Mouse (Mus musculus) midbrain, embryonic 12.5 days (tissue): ENCODE data around the gene Hipk2. TPM values are rescaled to one million over a fixed set of nuclear protein-coding genes. Genes with fewer than 3 reads are reported as not detected.

Source experiments
- ATAC-seq: fragments of 200-750 bp; cut with Nextera tagmentation; 2 replicates; pipeline ENCODE4 v1.8.0; 2017; ENCODE audit warnings: low read depth, moderate TSS enrichment, moderate library complexity; ENCODE audit not compliant: low FRiP score
- H3K27ac ChIP-seq: fragments of 300-500 bp; sonication (generic); replicated peaks from 2 replicates; pipeline ENCODE4 v1.5.1; 2016; ENCODE audit warnings: mild to moderate bottlenecking
- H3K27me3 ChIP-seq: fragments of 300-500 bp; sonication (generic); 2 replicates; pipeline ENCODE4 v1.6.1; 2016; ENCODE audit warnings: mild to moderate bottlenecking
- H3K36me3 ChIP-seq: fragments of 300-500 bp; sonication (generic); 2 replicates; pipeline ENCODE4 v1.6.1; 2016
- H3K4me1 ChIP-seq: fragments of 300-500 bp; sonication (generic); 2 replicates; pipeline ENCODE4 v1.6.1; 2016
- H3K4me2 ChIP-seq: fragments of 300-500 bp; sonication (generic); replicated peaks from 2 replicates; pipeline ENCODE4 v1.6.1; 2016; ENCODE audit warnings: mild to moderate bottlenecking, moderate library complexity
- H3K4me3 ChIP-seq: fragments of 300-500 bp; sonication (generic); 2 replicates; pipeline ENCODE4 v1.5.1; 2016; ENCODE audit warnings: mild to moderate bottlenecking
- H3K9ac ChIP-seq: fragments of 300-500 bp; sonication (generic); replicated peaks from 2 replicates; pipeline ENCODE4 v1.6.1; 2016; ENCODE audit warnings: mild to moderate bottlenecking, moderate library complexity
- H3K9me3 ChIP-seq: fragments of 300-500 bp; sonication (generic); 2 replicates; pipeline ENCODE4 v1.6.1; 2016; ENCODE audit warnings: mild to moderate bottlenecking
- WGBS: fragments of 180-500 bp; shearing (Covaris S2); methylation state at CpG from one replicate; pipeline ENCODE4 v1.1.7; 2016; 5-methylcytosine and 5-hydroxymethylcytosine counted together
- polyA plus RNA-seq: library from polyadenylated mRNA; unstranded; fragments of >200 nt; fragmentation: Nextera tagmentation; extraction: Ambion mirVana; gene quantifications from 2 replicates; pipeline ENCODE4 v1.2.1, GENCODE M21; 2016

Hipk2 gene
- polyA plus RNA-seq, 1 experiment from 2014 or later, result 36.7 TPM

DNA sequence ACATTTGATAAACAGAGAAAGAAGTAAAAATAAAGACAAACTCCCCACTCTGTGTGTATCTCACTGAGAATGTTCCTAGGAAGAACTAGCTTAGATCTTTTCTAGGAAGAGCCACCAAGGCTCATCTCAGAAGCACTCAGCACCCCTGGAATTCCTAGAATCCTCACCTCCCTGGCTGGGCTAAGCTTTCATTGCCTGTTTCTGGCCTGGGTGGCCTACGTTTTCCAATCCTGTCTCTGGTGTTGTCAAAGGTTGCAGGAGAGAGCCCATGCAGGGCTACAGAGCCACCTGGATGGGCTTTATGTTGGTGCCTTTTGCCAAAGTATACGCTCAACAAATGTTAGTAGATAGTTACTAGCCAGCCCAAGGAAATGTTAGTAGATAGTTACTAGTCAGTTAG, 120.0 kb downstream of the Hipk2 start:
- H3K27ac ChIP-seq, result no peak overlapping the region
- H3K9ac ChIP-seq, result no peak overlapping the region
- H3K4me1 ChIP-seq, result peaks cover 21% of the 10 kb centered on the region
- no peaks in the 10 kb centered on the region for H3K27me3 ChIP-seq
- ATAC-seq, result no peak
- 67% methylated on average over 2 of the region's 2 CpGs for WGBS
- no peak overlapping the region for H3K4me2 ChIP-seq
- 0 out of 2 replicates have a peak, but pooled peaks cover 5% of the 10 kb centered on the region for H3K36me3 ChIP-seq
- H3K4me3 ChIP-seq, result no peak overlapping the region
- H3K9me3 ChIP-seq, result no peaks in the 10 kb centered on the region

- WGBS, result 88% methylated on average over 2 of the region's 2 CpGs
- peaks cover 13% of the 10 kb centered on the region for H3K4me1 ChIP-seq
- H3K27ac ChIP-seq, result no peak overlapping the region
- no peak overlapping the region for H3K4me2 ChIP-seq
- no peak overlapping the region for H3K4me3 ChIP-seq
- no peak overlapping the region for H3K9ac ChIP-seq
- 0 out of 2 replicates have a peak, but pooled peaks cover 5% of the 10 kb centered on the region for H3K36me3 ChIP-seq
- no peaks in the 10 kb centered on the region for H3K27me3 ChIP-seq
- no peaks in the 10 kb centered on the region for H3K9me3 ChIP-seq
- no peak for ATAC-seq
These were observed 120.8 kb downstream of the Hipk2 start for GRCm38 (mm10) chr6:38755188-38755587.

DNA sequence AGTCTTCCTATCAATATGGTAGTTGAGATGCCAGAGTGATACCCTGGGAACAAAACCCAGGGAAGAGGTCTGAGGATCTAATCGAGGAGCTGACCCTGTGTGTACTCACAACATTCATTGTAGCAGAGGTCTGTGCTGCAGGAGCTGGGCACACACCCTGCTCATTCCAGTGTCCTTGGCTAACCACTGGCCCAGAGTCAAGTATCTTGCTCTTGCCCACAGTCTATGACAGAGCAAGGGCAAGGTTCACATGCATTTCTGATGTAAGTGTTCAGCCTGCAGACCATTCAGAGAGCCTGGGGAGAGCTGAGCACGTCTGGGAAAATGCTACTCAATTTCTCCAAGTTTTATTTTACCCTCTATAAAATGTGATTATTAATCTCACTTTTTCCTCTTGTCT, 122.2 kb downstream of the Hipk2 start:
- H3K4me1 ChIP-seq, result peaks cover 3% of the 10 kb centered on the region; the same call in 1 of the 2 replicates
- no peaks in the 10 kb centered on the region for H3K9me3 ChIP-seq
- 88% methylated on average over 2 of the region's 2 CpGs for WGBS
- no peaks in the 10 kb centered on the region for H3K27me3 ChIP-seq
- H3K9ac ChIP-seq, result no peak overlapping the region
- ATAC-seq, result no peak
- no peak overlapping the region for H3K4me3 ChIP-seq
- no peak overlapping the region for H3K4me2 ChIP-seq
- H3K36me3 ChIP-seq, result 0 out of 2 replicates have a peak, but pooled peaks cover 5% of the 10 kb centered on the region
- H3K27ac ChIP-seq, result no peak overlapping the region

DNA sequence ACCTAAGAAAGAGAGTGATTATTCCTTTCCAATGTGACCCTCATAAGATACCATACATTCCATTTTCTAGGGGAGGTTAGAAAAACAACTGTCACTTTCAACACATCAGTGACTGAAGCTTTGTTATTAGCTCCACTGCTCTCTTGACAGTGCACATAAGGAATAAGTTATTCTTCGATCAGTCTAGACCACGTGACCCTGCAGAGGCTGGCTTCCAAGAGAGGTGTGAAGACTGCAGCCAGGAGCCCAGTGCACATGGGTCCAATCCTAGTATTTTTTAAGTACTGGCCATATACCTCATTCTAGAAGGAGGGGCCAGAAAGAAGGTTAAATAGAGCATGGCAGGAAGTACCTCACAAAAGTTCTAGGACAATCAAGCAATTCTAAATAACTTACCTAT, 122.9 kb downstream of the Hipk2 start:
- 84% methylated on average over 2 of the region's 2 CpGs for WGBS
- Histone ChIP-seq H3K27me3 (no peaks in the 10 kb centered on the region), H3K9me3 (no peaks in the 10 kb centered on the region), H3K36me3 (0 out of 2 replicates have a peak, but pooled peaks cover 5% of the 10 kb centered on the region), H3K4me1 (peaks cover 3% of the 10 kb centered on the region; the same call in 1 of the 2 replicates), H3K27ac (no peak overlapping the region), H3K4me3 (no peak overlapping the region), H3K4me2 (no peak overlapping the region), H3K9ac (no peak overlapping the region)
- no peak for ATAC-seq

DNA sequence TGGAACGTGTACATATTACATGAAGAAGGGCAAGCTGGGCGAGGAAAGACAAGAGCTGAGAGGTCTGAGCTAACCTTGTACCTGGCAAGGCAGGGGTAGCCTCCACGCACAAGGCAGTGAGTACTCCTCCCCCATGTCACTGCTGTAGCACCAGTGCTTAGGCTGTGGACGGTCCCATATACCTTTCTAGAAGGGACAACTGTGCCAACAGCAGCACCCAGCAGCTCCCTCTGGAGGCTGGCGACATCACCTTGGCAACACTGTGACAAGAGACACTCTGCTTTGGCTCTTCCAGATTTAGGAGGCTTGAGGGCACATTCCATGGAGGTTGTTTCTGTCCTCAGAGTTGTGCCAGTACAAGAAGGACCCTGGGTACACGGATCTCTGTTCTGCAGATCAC, 123.5 kb downstream of the Hipk2 start:
- H3K4me2 ChIP-seq, result no peak overlapping the region
- H3K27ac ChIP-seq, result no peak overlapping the region
- H3K9me3 ChIP-seq, result no peaks in the 10 kb centered on the region
- H3K9ac ChIP-seq, result no peak overlapping the region
- H3K27me3 ChIP-seq, result no peaks in the 10 kb centered on the region
- H3K4me1 ChIP-seq, result peaks cover 3% of the 10 kb centered on the region; the same call in 1 of the 2 replicates
- no peak for ATAC-seq
- 0 out of 2 replicates have a peak, but pooled peaks cover 8% of the 10 kb centered on the region for H3K36me3 ChIP-seq
- H3K4me3 ChIP-seq, result no peak overlapping the region
- WGBS, result 90% methylated on average over 6 of the region's 6 CpGs

DNA sequence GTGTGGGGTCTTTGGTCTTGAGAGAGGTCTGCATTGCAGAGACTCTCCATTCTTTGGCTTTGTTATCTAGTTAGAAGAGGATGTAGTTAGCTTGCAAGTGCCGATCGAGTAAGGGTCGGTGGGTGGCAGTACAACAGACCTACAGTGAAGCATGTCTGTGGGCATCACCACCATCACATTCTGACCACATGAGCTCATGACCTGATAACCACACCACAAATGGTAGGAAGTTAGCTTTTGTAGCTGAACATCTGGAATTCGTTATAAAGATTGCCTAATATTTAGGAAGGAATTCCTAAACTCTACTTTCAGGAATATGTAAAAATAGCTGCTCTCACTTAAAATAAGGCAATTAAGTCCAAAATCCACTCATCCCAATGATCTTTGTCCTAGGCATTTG, 127.9 kb downstream of the Hipk2 start:
- Histone ChIP-seq H3K36me3 (peaks cover 28% of the 10 kb centered on the region), H3K4me1 (no peaks in the 10 kb centered on the region), H3K27ac (no peak overlapping the region), H3K27me3 (no peaks in the 10 kb centered on the region), H3K4me2 (no peak overlapping the region), H3K9ac (no peak overlapping the region), H3K4me3 (no peak overlapping the region), H3K9me3 (no peaks in the 10 kb centered on the region)
- 84% methylated on average over 4 of the region's 4 CpGs for WGBS
- ATAC-seq, result no peak

DNA sequence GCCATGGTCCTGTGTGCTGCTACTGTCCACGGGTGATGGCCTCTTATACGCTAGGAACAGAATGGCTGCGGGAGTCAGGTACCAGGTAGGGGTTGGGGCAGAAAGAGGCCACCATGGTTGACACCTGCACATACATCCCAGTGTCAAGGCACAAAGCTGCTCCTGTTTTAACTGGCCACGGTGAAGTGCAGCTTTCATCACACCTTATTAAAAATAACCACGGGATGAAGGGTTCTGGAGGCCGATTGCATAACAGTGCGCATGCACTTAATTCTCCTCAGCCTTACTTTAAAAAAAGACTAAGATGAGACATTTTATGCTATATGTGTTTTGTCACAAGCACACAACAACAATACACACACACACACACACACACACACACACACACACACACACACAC, 132.6 kb downstream of the Hipk2 start:
- ATAC-seq, result no peak
- no peaks in the 10 kb centered on the region for H3K27me3 ChIP-seq

GRCm38 (mm10) chr6:38742441-38742840, 133.5 kb downstream of the Hipk2 start:
- 95% methylated on average over 3 of the region's 3 CpGs for WGBS
- H3K4me1 ChIP-seq, result no peaks in the 10 kb centered on the region
- H3K36me3 ChIP-seq, result peaks cover 72% of the 10 kb centered on the region
- H3K9me3 ChIP-seq, result no peaks in the 10 kb centered on the region
- H3K27ac ChIP-seq, result no peak overlapping the region
- H3K4me2 ChIP-seq, result no peak overlapping the region
- no peak for ATAC-seq
- no peak overlapping the region for H3K4me3 ChIP-seq
- H3K27me3 ChIP-seq, result no peaks in the 10 kb centered on the region
- H3K9ac ChIP-seq, result no peak overlapping the region

More for the DNA sequence above, 132.6 kb downstream of the Hipk2 start:
- no peak overlapping the region for H3K9ac ChIP-seq
- H3K4me3 ChIP-seq, result no peak overlapping the region
- H3K4me2 ChIP-seq, result no peak overlapping the region
- no peaks in the 10 kb centered on the region for H3K9me3 ChIP-seq
- WGBS, result 97% methylated on average over 7 of the region's 7 CpGs
- peaks cover 70% of the 10 kb centered on the region for H3K36me3 ChIP-seq
- no peaks in the 10 kb centered on the region for H3K4me1 ChIP-seq
- H3K27ac ChIP-seq, result no peak overlapping the region

DNA sequence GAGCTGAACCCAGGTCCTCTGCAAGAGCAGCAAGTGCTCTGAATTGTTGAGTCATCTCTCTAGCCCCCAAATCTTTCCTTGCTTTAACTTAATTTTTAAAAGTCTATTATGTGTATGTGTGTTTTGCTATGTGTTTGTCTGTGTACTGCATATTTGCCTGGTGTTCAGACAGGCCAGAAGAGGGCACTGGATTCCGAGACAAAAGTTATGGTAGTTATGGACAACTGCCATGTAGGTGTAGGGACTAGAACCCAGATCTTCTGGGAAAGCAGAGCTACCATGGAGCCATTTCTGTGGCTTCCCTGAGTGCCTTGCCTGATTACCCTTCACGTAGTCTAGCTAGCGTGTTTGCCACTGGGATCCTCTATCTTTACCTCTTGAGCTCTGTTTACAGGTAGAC, 134.9 kb downstream of the Hipk2 start:
- 98% methylated on average over 3 of the region's 3 CpGs for WGBS
- peaks cover 83% of the 10 kb centered on the region for H3K36me3 ChIP-seq

GRCm38 (mm10) chr6:38739266-38739665, 136.7 kb downstream of the Hipk2 start:
- no peak for ATAC-seq
- H3K4me2 ChIP-seq, result no peak overlapping the region
- H3K4me1 ChIP-seq, result no peaks in the 10 kb centered on the region
- H3K36me3 ChIP-seq, result peaks cover 86% of the 10 kb centered on the region
- no peaks in the 10 kb centered on the region for H3K9me3 ChIP-seq
- WGBS, result 62% methylated on average over 3 of the region's 3 CpGs
- H3K27me3 ChIP-seq, result no peaks in the 10 kb centered on the region
- H3K4me3 ChIP-seq, result no peak overlapping the region
- no peak overlapping the region for H3K9ac ChIP-seq
- H3K27ac ChIP-seq, result no peak overlapping the region

More for the DNA sequence above, 134.9 kb downstream of the Hipk2 start:
- H3K4me1 ChIP-seq, result no peaks in the 10 kb centered on the region
- no peaks in the 10 kb centered on the region for H3K27me3 ChIP-seq
- no peaks in the 10 kb centered on the region for H3K9me3 ChIP-seq
- H3K4me2 ChIP-seq, result no peak overlapping the region
- H3K4me3 ChIP-seq, result no peak overlapping the region
- H3K27ac ChIP-seq, result no peak overlapping the region
- ATAC-seq, result no peak
- H3K9ac ChIP-seq, result no peak overlapping the region

DNA sequence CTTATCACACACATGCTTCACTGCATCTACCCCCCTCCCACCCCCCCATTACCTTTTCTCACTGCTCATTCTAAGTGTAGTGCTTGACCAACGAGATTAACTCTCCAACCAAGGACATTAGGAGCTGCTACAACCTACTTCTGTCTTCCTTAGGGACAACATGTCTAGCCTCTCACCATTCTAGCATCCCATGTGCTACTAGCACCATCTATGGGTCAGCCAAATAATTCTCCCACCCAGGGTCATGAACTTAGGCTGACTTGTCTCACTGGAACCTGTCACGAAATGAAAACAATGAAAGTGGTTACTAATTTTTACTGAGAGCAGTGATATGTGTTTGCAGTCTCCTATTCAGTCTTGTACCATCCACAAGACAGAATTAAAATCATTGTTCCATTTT, 138.2 kb downstream of the Hipk2 start:
- Histone ChIP-seq H3K9me3 (no peaks in the 10 kb centered on the region), H3K4me1 (no peaks in the 10 kb centered on the region), H3K27ac (no peak overlapping the region), H3K9ac (no peak overlapping the region), H3K4me3 (no peak overlapping the region), H3K4me2 (no peak overlapping the region), H3K36me3 (peaks cover 83% of the 10 kb centered on the region), H3K27me3 (no peaks in the 10 kb centered on the region)
- ATAC-seq, result no peak
- 71% methylated on average over 2 of the region's 2 CpGs for WGBS

GRCm38 (mm10) chr6:38736240-38736639, 139.7 kb downstream of the Hipk2 start:
- Histone ChIP-seq H3K9me3 (no peaks in the 10 kb centered on the region), H3K4me2 (no peak overlapping the region), H3K4me1 (peaks cover 4% of the 10 kb centered on the region; the same call in 1 of the 2 replicates), H3K36me3 (peaks cover 76% of the 10 kb centered on the region), H3K4me3 (no peak overlapping the region), H3K9ac (no peak overlapping the region), H3K27me3 (no peaks in the 10 kb centered on the region), H3K27ac (0 out of 2 replicates have a peak overlapping the region, but pooled peaks have one; percentile 30)
- WGBS, result 29% methylated on average over 4 of the region's 4 CpGs
- ATAC-seq, result peak; percentile 68

GRCm38 (mm10) chr6:38732681-38733080, 143.3 kb downstream of the Hipk2 start:
- H3K4me1 ChIP-seq, result peaks cover 19% of the 10 kb centered on the region
- no peak for ATAC-seq
- no peak overlapping the region for H3K4me3 ChIP-seq
- no peak overlapping the region for H3K9ac ChIP-seq
- H3K27ac ChIP-seq, result no peak overlapping the region
- no peaks in the 10 kb centered on the region for H3K9me3 ChIP-seq
- 85% methylated on average over 3 of the region's 3 CpGs for WGBS
- H3K36me3 ChIP-seq, result peaks cover 75% of the 10 kb centered on the region
- no peaks in the 10 kb centered on the region for H3K27me3 ChIP-seq
- H3K4me2 ChIP-seq, result no peak overlapping the region
